In the genomic region with DNA sequence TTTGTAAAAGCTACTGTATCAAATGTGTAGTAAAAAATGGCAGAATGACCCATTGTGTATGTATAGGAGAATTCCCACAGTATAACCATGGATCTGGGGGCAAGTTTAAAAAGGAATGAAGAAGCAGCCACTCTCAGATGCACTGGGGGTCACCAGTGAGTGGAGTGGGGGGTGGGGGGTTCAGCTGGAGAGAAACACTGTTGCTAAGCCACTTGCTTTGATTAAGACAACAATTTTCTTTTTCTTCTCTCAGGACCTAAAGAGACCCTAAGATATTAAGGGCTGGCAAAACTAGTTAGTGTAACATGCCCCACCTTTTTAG, we compare ENCODE assay signal across 16 mouse cellular contexts. TPM values are rescaled to one million over a fixed set of nuclear protein-coding genes. Genes with fewer than 3 reads are reported as not detected.
"Had no signal": no experiment of that assay in that cellular context is flagged by ENCODE, and none has a peak within 500 bp of the region (broad histone marks: within the 10 kb centered on the region; RNA-seq: fewer than 3 reads in every experiment).

No protein-coding gene starts in this region.

- H3K36me3 ChIP-seq: limb, embryonic 12.5 days; limb, embryonic 15.5 days had no signal

- H3K4me1 ChIP-seq: limb, embryonic 12.5 days; limb, embryonic 15.5 days had no signal

- H3K4me2 ChIP-seq: limb, embryonic 12.5 days; limb, embryonic 15.5 days; liver, embryonic 11.5 days; lung, embryonic 14.5 days had no signal

- H3K27me3 ChIP-seq: limb, embryonic 12.5 days; limb, embryonic 15.5 days had no signal

- H3K4me3 ChIP-seq: limb, embryonic 12.5 days; limb, embryonic 15.5 days had no signal

- H3K9ac ChIP-seq: limb, embryonic 12.5 days; limb, embryonic 15.5 days; liver, embryonic 14.5 days; liver, postnatal 0 days; lung, embryonic 14.5 days had no signal

- DNase-seq: kidney, adult 18-20 months; kidney, adult 9 months; kidney, postnatal 14 days; kidney, postnatal 4 days; left cerebral cortex, postnatal 4 days; liver, postnatal 0 days; lung, embryonic 14.5 days; thymus, adult 18-20 months; thymus, postnatal 36 days had no signal

- H3K27ac ChIP-seq: limb, embryonic 12.5 days; limb, embryonic 15.5 days; liver, embryonic 14.5 days; macrophage had no signal

- H3K9me3 ChIP-seq: limb, embryonic 12.5 days; limb, embryonic 15.5 days had no signal

- ATAC-seq: liver, postnatal 0 days had no signal

RNA-seq across cellular contexts. Expression of gene Lrp2, which starts 12.2 kb away (rescaled TPM):
- total RNA-seq: megakaryocyte, adult 5-6 weeks had no signal
- polyA plus RNA-seq: limb, embryonic 12.5 days; limb, embryonic 15.5 days; macrophage; small intestine, adult 2 months had no signal
